Mouse (Mus musculus): Measurements from ENCODE around the gene Enpep. TPM values are rescaled to one million over a fixed set of nuclear protein-coding genes. Genes with fewer than 3 reads are reported as not detected.

Enpep gene
- 1.5 and 2.2 TPM in 2 replicates for polyA plus RNA-seq (2014; fragmentation: Nextera tagmentation; extraction: Ambion mirVana)

DNA sequence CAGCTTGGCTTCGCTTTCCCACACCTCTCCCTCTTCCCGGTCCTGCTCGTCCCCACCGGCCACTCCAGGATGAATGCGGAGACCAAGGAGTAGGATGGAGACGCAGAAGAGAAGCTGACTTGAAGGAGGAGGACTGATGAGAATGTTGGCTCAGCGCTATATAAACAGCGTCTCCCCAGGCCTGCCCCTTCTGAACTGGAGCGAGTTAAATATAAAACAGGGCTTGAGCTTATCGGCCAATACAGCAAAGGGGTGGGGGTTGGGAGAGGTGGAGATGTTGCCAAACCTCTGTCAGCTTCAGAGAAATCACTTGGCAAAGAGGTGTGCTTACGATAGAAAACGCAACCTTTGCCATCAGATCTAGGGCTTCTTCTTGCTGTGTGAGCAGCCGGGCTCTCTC, at the start of gene Enpep:
Enpep (minus strand) TSS at position 135 of the 400 bp plus-strand sequence.
- no peaks in the 10 kb centered on the region for H3K27me3 ChIP-seq (replicated peaks; ENCODE audit: control insufficient read depth, insufficient read depth, low read length)
- H3K9ac ChIP-seq (ENCODE audit: low read length): no peak within 1 kb of the TSS
- no peak within 1 kb of the TSS for H3K4me2 ChIP-seq (ENCODE audit: low read length)
- WGBS: 65% methylated on average over 13 of the region's 13 CpGs
- H3K4me1 ChIP-seq (ENCODE audit: control insufficient read depth, insufficient read depth, low read length): no peaks in the 10 kb centered on the region
- no peaks in the 10 kb centered on the region for H3K9me3 ChIP-seq (replicated peaks; ENCODE audit: control insufficient read depth, low read length)
- DNase-seq (ENCODE audit: low spot score): peak; percentile 30
- no peak within 1 kb of the TSS for H3K4me3 ChIP-seq (ENCODE audit: low read depth, low read length)
- no peaks in the 10 kb centered on the region for H3K36me3 ChIP-seq (ENCODE audit: control insufficient read depth, insufficient read depth, low read length)
- ATAC-seq: no peak
- H3K27ac ChIP-seq (ENCODE audit: low read depth, low read length): no peak within 1 kb of the TSS

GRCm38 (mm10) chr3:129379109-129379508, 46.6 kb upstream of the Enpep start:
- DNase-seq (ENCODE audit: low spot score): no peak
- H3K36me3 ChIP-seq (ENCODE audit: control insufficient read depth, insufficient read depth, low read length): no peaks in the 10 kb centered on the region
- no peak overlapping the region for H3K4me2 ChIP-seq (ENCODE audit: low read length)
- no peak overlapping the region for H3K9ac ChIP-seq (ENCODE audit: low read length)
- H3K4me3 ChIP-seq (ENCODE audit: low read depth, low read length): no peak overlapping the region
- H3K27me3 ChIP-seq (replicated peaks; ENCODE audit: control insufficient read depth, insufficient read depth, low read length): no peaks in the 10 kb centered on the region
- 93% methylated on average over 3 of the region's 3 CpGs for WGBS
- no peak for ATAC-seq
- no peaks in the 10 kb centered on the region for H3K4me1 ChIP-seq (ENCODE audit: control insufficient read depth, insufficient read depth, low read length)
- H3K27ac ChIP-seq (ENCODE audit: low read depth, low read length): no peak overlapping the region
- H3K9me3 ChIP-seq (replicated peaks; ENCODE audit: control insufficient read depth, low read length): no peaks in the 10 kb centered on the region

GRCm38 (mm10) chr3:129375087-129375486, 42.6 kb upstream of the Enpep start:
- no peak for ATAC-seq
- no peak overlapping the region for H3K27ac ChIP-seq (ENCODE audit: low read depth, low read length)
- no peaks in the 10 kb centered on the region for H3K36me3 ChIP-seq (ENCODE audit: control insufficient read depth, insufficient read depth, low read length)
- H3K27me3 ChIP-seq (replicated peaks; ENCODE audit: control insufficient read depth, insufficient read depth, low read length): no peaks in the 10 kb centered on the region
- no peak overlapping the region for H3K4me3 ChIP-seq (ENCODE audit: low read depth, low read length)
- WGBS: 94% methylated on average over 3 of the region's 3 CpGs
- no peak overlapping the region for H3K4me2 ChIP-seq (ENCODE audit: low read length)
- no peak overlapping the region for H3K9ac ChIP-seq (ENCODE audit: low read length)
- DNase-seq (ENCODE audit: low spot score): no peak
- no peaks in the 10 kb centered on the region for H3K4me1 ChIP-seq (ENCODE audit: control insufficient read depth, insufficient read depth, low read length)
- H3K9me3 ChIP-seq (replicated peaks; ENCODE audit: control insufficient read depth, low read length): no peaks in the 10 kb centered on the region

DNA sequence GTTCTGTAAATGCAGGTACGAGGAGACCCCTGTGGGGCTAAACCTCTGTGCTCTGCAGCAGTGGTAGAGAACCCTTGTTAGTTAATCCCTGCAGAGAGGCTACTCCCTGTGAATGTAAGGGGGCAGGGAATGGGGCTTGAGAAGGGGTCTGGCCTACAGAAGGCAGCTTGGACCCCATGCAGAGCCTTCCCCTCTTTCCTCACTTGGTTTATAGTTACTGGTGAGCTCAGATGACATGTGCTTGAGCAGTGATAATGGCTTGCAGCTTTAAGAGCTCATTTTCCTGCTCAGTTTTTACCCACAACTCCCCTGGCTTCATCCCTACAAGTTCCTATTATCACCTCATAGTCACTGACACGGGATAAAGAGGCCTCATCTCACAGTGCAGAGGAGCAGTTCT, 40.6 kb upstream of the Enpep start:
- DNase-seq (ENCODE audit: low spot score) (no peak), ATAC-seq (no peak)
- no peaks in the 10 kb centered on the region for H3K9me3 ChIP-seq (replicated peaks; ENCODE audit: control insufficient read depth, low read length)
- H3K4me2 ChIP-seq (ENCODE audit: low read length): no peak overlapping the region
- WGBS: 41% methylated on average over 2 of the region's 2 CpGs
- no peak overlapping the region for H3K4me3 ChIP-seq (ENCODE audit: low read depth, low read length)
- no peak overlapping the region for H3K27ac ChIP-seq (ENCODE audit: low read depth, low read length)
- no peak overlapping the region for H3K9ac ChIP-seq (ENCODE audit: low read length)
- H3K4me1 ChIP-seq (ENCODE audit: control insufficient read depth, insufficient read depth, low read length): no peaks in the 10 kb centered on the region
- H3K27me3 ChIP-seq (replicated peaks; ENCODE audit: control insufficient read depth, insufficient read depth, low read length): no peaks in the 10 kb centered on the region
- H3K36me3 ChIP-seq (ENCODE audit: control insufficient read depth, insufficient read depth, low read length): no peaks in the 10 kb centered on the region

DNA sequence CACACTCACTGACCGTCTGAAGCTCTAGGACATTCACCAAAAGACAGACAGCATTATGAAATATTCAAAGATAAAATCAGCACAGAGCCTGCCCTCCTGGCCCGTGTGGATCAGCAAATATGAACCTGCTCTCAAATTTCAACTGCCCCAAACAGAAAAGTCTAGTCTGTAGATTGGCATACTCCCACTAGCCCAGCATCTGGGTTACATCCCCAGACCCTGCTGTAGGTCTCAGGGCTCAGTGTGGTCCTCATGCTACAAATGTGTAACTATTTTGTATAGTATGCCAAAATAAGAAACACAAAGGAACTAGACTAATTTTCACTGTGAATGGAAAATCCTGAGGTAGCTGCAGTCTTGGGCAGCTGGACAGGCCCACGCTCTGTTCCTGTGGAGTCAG, 37.0 kb upstream of the Enpep start:
- no peaks in the 10 kb centered on the region for H3K27me3 ChIP-seq (replicated peaks; ENCODE audit: control insufficient read depth, insufficient read depth, low read length)
- 91% methylated on average over 3 of the region's 3 CpGs for WGBS
- DNase-seq (ENCODE audit: low spot score) (no peak), ATAC-seq (no peak)
- no peak overlapping the region for H3K4me2 ChIP-seq (ENCODE audit: low read length)
- no peaks in the 10 kb centered on the region for H3K4me1 ChIP-seq (ENCODE audit: control insufficient read depth, insufficient read depth, low read length)
- no peaks in the 10 kb centered on the region for H3K9me3 ChIP-seq (replicated peaks; ENCODE audit: control insufficient read depth, low read length)
- H3K4me3 ChIP-seq (ENCODE audit: low read depth, low read length): no peak overlapping the region
- no peak overlapping the region for H3K27ac ChIP-seq (ENCODE audit: low read depth, low read length)
- H3K36me3 ChIP-seq (ENCODE audit: control insufficient read depth, insufficient read depth, low read length): no peaks in the 10 kb centered on the region
- H3K9ac ChIP-seq (ENCODE audit: low read length): no peak overlapping the region

DNA sequence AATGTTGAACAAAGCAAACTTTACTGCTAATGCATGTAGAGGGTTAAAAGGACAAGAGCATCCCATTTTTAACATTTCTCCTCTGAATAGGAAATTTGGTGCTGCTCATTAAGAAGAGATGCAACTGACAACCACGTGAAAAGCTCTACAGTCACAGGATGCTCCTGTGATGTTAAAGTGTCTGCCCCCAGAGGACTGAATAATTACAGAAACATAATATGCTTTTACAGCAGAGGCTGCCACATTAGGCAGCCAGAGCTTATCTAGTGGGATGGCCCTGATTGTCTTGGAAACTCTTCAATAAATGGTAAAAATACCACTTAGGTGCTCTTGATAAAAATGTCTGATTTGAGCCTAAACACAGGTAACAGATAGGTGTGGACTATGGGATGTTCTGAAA, 33.4 kb upstream of the Enpep start:
- ATAC-seq: no peak
- Histone ChIP-seq H3K27me3 (replicated peaks; ENCODE audit: control insufficient read depth, insufficient read depth, low read length) (no peaks in the 10 kb centered on the region), H3K36me3 (ENCODE audit: control insufficient read depth, insufficient read depth, low read length) (no peaks in the 10 kb centered on the region), H3K4me1 (ENCODE audit: control insufficient read depth, insufficient read depth, low read length) (no peaks in the 10 kb centered on the region), H3K27ac (ENCODE audit: low read depth, low read length) (no peak overlapping the region), H3K9me3 (replicated peaks; ENCODE audit: control insufficient read depth, low read length) (no peaks in the 10 kb centered on the region), H3K4me3 (ENCODE audit: low read depth, low read length) (no peak overlapping the region), H3K4me2 (ENCODE audit: low read length) (no peak overlapping the region), H3K9ac (ENCODE audit: low read length) (no peak overlapping the region)
- WGBS: 71% methylated on average over 1 of the region's 1 CpGs
- no peak for DNase-seq (ENCODE audit: low spot score)

- no peak for ATAC-seq
- H3K9me3 ChIP-seq (replicated peaks; ENCODE audit: control insufficient read depth, low read length): no peaks in the 10 kb centered on the region
- no peak overlapping the region for H3K9ac ChIP-seq (ENCODE audit: low read length)
- no peaks in the 10 kb centered on the region for H3K36me3 ChIP-seq (ENCODE audit: control insufficient read depth, insufficient read depth, low read length)
- no peak overlapping the region for H3K4me2 ChIP-seq (ENCODE audit: low read length)
- WGBS: 81% methylated on average over 2 of the region's 2 CpGs
- no peaks in the 10 kb centered on the region for H3K4me1 ChIP-seq (ENCODE audit: control insufficient read depth, insufficient read depth, low read length)
- H3K27me3 ChIP-seq (replicated peaks; ENCODE audit: control insufficient read depth, insufficient read depth, low read length): no peaks in the 10 kb centered on the region
- DNase-seq (ENCODE audit: low spot score): no peak
- no peak overlapping the region for H3K4me3 ChIP-seq (ENCODE audit: low read depth, low read length)
- no peak overlapping the region for H3K27ac ChIP-seq (ENCODE audit: low read depth, low read length)
Measured at GRCm38 (mm10) chr3:129364818-129365390, 32.4 kb upstream of the Enpep start.

GRCm38 (mm10) chr3:129363426-129363825, 30.9 kb upstream of the Enpep start:
- Histone ChIP-seq H3K9ac (ENCODE audit: low read length) (no peak overlapping the region), H3K4me3 (ENCODE audit: low read depth, low read length) (no peak overlapping the region), H3K9me3 (replicated peaks; ENCODE audit: control insufficient read depth, low read length) (no peaks in the 10 kb centered on the region), H3K4me1 (ENCODE audit: control insufficient read depth, insufficient read depth, low read length) (no peaks in the 10 kb centered on the region), H3K36me3 (ENCODE audit: control insufficient read depth, insufficient read depth, low read length) (no peaks in the 10 kb centered on the region), H3K27ac (ENCODE audit: low read depth, low read length) (no peak overlapping the region), H3K4me2 (ENCODE audit: low read length) (no peak overlapping the region), H3K27me3 (replicated peaks; ENCODE audit: control insufficient read depth, insufficient read depth, low read length) (no peaks in the 10 kb centered on the region)
- DNase-seq (ENCODE audit: low spot score): no peak
- 89% methylated on average over 1 of the region's 1 CpGs for WGBS
- ATAC-seq: no peak

- ATAC-seq (no peak), DNase-seq (ENCODE audit: low spot score) (no peak)
- no peak overlapping the region for H3K4me2 ChIP-seq (ENCODE audit: low read length)
- H3K4me1 ChIP-seq (ENCODE audit: control insufficient read depth, insufficient read depth, low read length): no peaks in the 10 kb centered on the region
- 95% methylated on average over 2 of the region's 2 CpGs for WGBS
- no peak overlapping the region for H3K4me3 ChIP-seq (ENCODE audit: low read depth, low read length)
- H3K27me3 ChIP-seq (replicated peaks; ENCODE audit: control insufficient read depth, insufficient read depth, low read length): no peaks in the 10 kb centered on the region
- H3K36me3 ChIP-seq (ENCODE audit: control insufficient read depth, insufficient read depth, low read length): no peaks in the 10 kb centered on the region
- no peak overlapping the region for H3K9ac ChIP-seq (ENCODE audit: low read length)
- H3K9me3 ChIP-seq (replicated peaks; ENCODE audit: control insufficient read depth, low read length): no peaks in the 10 kb centered on the region
- no peak overlapping the region for H3K27ac ChIP-seq (ENCODE audit: low read depth, low read length)
Measured at GRCm38 (mm10) chr3:129358115-129358514, 25.6 kb upstream of the Enpep start.
